Mouse (Mus musculus) right cerebral cortex, postnatal 4 days (tissue): ENCODE data around the gene Cap2.

Source experiments
- DNase-seq: peaks from one replicate; pipeline ENCODE4 v3.0.0-alpha.2; 2022

The Cap2 gene

DNA sequence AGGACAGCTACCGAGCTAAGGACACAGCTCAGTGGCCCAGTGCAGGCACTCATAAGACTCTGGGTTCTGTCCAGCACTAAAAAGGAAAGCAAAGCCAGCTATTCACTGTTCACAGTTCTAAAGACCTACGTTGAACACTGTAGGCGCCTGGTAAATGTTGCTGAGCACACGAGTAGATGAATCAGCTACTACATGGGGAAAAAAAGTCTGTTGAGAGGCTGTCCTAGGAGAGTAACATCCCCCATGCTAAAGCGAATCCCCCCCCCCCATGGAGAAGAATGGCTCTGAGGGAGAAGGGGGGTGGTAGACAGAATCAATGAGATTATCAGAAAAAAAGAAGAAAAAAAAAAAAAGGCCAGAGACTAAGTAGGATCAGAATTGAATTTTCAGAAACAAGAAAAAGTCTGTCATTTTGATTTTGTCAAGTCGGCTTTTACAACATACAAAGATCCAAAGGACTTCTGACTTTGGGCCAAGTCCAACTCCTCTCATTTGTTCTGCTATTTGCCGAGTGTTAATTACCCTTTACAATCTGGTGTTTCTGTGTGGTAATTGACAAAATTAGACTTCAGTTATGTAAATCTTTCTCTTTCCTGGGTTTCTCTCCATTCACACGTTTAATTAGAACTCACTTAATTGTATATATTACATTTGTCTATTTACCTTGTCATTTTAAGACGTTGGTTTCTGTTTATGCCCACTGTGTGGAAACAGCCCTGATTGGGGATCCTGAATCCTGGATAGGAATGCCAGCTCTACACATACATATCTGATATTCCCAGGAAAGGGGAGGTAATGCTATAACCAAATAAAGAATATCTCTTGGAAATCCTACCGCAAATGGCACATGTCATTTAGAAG is 139.2 kb downstream of the Cap2 start:
- DNase-seq = no peak

DNA sequence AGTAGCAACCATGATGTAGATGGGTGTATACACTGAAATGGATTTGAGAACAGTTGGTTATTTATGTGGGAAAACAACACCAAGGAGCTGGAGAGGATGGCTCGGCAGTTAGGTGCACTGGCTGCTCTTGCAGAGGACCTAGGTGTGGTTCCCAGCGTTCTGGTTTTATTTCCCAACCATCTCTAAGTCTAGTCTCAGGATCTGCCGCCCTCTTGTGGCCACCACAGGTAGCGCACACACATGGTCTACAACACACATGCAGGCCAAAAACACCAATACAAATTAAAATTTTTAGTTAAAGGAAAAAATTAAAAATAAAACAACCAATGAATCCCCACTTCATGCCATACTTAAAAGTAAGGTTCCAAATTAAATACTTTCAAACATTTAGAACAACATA is 140.7 kb downstream of the Cap2 start:
- no peak for DNase-seq

DNA sequence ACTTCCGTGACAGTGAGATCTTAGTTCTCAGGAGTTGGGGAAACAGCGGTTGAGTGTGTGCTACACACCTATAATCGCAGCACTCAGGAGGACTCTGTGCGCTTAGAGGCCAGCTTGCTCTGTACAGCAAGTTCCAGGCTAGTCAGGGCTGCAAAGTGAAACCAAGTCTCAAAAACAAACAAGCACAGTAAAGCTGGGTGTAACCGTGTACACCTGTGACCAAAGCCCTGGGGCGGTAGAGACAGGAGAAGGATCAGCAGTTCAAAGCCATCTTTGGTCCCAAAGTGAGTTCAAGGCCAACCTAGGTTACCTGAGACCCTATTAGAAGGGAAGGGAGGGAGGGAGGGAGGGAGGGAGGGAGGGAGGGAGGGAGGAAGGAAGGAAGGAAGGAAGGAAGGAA is 142.5 kb downstream of the Cap2 start:
- no peak for DNase-seq

DNA sequence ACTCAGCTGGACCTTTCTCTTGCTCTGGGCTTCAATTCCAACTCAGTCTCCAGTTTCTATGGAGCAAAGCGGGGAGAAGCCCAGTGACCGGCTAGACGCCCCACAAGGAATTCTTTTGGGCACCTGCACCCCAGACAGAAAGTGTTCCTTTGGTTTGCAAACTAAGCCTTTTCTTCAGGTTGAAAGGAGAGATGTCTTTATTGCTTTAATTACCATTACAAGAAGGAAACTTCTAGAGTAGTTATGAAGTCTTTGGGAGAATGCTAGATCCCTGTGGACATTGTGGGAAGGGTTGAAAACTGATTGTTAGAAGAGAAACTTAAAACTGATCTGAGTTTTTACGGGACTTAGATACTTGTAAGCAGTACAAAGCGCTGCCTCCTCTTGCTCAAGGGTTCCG is 143.8 kb downstream of the Cap2 start:
- DNase-seq = no peak

DNA sequence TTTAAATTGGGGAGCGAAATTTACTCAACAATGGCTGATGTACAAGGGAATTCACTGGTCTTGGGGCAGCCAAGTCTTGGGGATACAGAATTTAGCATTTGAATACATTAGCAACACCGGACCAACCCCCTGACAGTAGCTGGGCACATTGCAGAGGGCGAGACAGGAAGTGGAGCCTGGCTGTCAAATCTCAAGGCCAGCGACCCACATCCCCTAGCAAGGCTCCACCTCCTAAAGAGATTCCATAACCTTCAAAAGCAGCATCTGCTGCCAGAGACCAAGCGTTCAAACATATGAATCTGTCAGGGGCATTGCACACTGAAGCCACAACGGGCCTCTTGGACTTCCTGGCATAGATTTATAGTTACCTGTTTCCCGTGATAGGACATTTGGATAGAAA is 150.2 kb downstream of the Cap2 start:
- DNase-seq = no peak

DNA sequence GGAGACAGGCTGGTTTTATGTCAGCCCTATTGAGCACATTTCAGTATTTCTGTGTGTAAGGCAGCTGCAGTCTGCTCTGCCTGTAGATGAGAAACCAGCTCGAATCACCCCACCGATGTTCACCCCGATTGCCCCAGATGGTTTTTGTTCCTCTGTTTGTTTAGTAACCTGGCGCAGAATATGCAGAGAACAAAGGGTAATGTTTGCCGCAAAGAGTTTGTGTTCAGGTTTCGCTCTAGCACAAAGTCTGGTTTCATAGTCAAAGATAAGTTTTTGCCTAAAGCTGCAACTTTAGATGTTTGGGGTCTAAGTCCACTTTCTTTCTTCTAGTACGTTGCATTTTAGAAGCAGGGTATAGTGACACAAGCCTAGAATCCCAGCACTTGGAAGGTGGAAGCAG is 151.0 kb downstream of the Cap2 start:
- DNase-seq = no peak

DNA sequence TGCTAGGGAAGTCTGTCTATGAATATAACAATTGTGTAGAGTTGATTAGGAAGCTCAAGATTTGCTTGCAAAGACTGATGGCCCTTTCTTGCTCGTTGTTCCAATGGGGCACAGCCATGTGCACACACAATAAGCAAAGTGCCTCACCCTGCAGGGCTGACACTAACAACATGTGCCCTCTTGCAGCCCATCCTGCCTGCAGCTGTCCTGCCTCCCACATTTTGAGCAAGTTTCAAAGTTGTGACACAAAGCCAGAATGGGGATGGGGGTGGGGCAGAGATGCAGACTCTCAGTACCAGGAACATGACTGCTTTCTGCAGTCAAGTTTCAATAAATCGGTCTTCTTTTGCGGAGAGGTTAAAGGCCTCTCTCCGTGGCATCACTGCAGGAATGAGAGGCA is 152.0 kb downstream of the Cap2 start:
- no peak for DNase-seq

DNA sequence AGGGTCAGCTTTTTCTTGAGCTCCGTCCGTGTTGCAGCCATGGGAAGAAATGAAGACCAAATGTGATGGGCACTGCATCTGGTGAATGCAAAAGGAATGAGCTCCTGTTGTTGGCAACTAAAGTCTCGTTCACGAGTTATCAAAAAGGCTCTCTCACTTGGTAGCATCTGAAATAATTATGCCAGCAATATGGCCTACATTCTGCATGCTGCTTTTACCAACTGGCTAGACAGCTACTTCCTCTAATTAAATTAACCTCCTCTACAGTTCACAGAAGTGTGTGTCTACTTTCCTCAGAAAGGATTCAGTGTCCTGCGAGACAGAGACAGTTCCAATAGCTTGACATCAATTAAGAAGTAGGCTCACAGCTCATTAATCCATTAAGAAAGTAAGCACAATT is 152.9 kb downstream of the Cap2 start:
- DNase-seq = no peak

DNA sequence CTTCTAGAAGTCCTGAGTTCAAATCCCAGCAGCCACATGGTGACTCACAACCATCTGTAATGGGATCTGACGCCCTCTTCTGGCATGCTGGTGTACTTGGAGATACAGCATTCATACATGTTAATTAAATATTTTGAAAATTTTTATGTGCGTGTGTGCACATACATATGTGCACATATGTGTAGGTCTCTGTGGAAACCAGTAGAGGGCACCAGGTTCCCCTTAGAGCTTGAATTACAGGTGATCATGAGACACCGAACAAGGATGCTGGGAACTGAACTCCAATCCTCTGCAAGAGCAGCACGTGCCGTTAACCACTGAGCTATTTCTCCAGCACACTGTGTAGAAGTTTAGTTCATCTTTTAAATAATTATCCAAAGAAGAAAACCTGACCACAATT is 157.6 kb downstream of the Cap2 start:
- no peak for DNase-seq

DNA sequence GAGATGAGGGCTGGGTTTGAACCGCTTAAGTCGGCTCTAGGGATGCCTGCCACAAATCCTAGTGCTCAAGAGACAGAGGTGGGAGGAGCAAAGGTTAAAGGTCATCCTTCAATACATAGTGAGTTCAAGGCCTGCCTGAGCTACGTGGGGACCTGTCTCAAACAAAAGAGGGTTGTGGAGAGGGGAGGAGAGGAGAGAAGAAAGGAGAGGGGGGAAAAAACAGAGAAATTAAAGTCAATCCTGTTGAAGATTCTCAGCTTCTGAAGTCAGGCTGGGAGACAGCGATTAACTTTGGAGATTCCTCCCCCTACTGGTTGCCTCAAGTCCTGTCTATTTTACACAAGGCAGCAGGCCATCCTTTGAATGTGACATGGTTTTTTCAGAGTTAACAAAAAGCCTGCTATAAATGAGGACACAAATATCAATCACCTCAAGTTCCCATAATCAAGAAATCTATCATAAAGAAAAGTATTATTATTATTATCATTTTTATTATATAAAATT is 161.9 kb downstream of the Cap2 start:
- no peak for DNase-seq

DNA sequence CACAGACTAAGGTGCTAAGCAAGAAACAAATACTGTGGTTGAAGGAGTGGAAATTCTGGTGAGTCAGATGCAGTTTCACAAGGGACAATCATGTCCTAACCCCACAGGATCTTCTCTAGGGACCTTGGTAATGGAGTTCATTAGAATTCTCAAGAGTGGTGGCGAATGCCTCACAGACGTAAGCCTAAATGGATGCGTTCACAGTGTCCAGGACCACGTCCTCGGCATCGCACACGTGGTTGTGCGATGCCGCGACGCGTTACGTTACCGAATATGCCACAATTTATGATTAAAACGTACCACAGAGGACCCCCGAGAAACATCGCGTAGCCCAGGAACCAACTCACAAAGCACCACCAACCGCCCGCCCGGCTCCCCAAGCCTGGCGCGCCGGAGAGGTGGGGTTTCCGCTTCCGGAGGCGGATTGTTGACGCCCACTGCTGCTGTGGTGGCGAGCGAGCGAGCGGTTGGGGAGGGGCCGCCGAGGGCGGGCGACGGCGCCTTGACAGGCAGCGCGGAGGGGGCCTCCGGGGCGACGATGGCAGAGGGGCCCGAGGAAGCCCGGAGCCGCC is 167.5 kb downstream of the Cap2 start, which contains the start of gene Fam8a1:
Gene Fam8a1, plus strand, starts transcription at position 475 of the 572 bp plus-strand sequence.
- peak; percentile 93 for DNase-seq

DNA sequence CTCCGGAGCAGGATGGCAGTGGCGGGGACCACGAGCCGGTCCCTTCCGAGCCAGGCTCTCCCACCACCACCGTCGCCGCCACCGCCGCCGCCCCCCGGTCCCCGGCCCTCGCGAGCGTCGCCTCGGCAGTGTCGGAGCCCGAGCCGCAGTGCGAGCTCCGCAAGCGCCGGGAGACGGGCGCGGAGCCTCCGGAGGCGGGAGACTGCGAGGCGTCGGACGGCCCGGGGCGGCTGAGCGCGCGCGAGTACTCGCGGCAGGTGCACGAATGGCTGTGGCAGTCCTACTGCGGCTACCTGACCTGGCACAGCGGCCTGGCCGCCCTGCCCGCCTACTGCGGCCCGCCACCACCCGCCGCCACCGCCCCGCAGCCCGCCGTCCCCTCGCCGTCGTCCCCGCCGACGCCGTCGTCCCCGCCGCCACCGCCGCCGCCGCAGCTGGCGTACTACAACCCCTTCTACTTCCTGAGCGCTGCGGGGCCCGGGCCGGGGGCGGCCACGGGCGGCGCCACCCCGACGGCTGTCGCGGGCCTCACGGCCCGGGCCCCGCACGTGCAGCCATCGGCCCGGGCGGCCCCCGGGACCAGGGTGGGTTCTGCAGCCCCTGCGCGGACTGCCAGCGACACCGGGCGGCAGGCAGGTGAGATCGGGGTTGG is 168.1 kb downstream of the Cap2 start:
- DNase-seq = peak; percentile 49

DNA sequence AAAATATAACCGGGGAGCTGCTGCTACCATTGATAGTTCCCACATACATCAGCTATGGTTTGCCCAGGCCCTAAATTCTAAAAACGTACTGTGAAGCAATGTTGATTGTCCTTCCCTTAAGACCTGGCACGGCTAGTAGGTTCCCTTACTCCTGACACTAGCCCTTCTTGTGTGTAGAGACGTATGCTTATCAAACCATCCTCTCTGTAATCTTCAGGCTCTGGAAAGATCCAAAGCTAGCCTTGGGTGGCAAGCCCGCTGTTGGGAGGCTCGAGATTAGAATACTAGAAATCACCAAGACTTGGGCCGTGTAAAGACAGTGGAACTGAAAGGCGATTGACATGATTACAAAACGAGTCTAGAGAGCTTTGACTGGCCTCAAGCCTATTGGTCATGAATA is 168.9 kb downstream of the Cap2 start:
- no peak for DNase-seq

DNA sequence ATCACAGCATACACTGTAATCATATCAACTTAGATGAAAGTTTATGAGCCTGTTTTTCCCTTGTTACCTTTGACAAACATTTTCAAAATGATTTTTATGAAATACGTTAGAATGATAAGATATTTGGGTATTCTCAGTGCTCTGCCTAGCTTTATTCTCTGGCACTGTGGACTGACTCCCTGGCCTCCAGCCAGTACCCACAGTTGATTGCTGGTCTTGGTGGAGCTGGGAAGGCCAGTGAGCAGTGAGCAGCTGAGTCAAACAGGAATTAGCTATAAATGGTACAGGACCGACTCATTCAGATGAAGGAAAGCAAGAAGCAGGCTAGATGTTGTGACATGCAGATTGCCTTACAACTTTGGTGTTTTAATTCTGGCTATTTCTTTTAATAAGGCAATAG is 173.0 kb downstream of the Cap2 start:
- no peak for DNase-seq

DNA sequence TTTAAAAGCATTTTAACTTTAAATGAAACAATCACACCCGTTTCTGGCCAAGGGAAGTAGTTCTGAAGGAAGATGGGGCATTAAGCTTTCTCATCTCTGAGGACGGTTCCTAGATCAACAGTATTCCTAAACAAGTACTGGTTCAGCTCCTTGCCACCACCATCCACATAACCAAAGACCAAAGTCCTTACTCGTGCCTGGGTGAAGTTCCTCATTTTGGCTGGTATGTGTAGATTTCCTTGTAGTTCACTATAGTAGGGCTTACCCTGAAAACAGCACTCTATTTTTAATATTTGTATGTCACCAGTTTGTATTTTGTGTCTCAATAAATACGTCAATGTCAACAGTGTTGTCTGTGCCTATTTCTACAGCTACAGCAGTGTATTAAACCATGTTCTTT is 176.1 kb downstream of the Cap2 start:
- DNase-seq = no peak

DNA sequence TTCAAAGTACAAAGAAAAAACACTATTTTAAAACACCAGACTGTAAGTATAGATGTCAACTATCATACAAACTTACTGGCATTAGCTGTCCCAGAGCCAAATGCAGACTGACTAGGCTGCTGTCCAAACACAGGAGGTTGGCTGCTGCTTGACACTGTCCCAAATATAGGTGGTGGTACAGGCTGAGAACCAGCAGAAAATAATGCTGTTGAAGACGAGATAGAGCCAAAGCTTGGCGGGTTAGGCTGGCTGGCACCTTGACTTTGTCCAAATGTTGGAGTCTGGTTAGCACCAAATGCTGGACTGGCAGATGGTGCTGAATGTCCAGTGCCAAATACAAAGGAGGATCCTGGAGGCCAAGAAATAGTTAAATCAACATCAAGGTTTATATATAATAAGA is 181.3 kb downstream of the Cap2 start:
- DNase-seq = no peak

DNA sequence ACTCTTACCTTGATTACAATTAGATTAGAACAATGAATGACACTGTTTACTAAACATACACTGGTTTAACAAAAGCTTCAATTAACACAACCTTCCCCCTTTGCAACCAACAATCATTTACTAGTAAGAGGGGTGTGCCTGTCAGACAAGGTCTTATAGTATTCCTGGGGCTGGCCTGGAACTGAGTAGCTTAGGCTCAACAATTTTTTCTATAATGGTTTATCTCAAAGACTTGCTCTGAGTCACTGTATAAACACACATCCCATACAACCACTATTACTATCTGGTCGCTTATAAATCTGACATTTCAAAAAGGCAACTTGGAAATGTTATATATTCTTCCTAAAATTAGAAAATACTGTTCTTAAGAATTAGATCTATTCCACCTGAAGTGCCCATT is 181.7 kb downstream of the Cap2 start:
- DNase-seq = no peak

DNA sequence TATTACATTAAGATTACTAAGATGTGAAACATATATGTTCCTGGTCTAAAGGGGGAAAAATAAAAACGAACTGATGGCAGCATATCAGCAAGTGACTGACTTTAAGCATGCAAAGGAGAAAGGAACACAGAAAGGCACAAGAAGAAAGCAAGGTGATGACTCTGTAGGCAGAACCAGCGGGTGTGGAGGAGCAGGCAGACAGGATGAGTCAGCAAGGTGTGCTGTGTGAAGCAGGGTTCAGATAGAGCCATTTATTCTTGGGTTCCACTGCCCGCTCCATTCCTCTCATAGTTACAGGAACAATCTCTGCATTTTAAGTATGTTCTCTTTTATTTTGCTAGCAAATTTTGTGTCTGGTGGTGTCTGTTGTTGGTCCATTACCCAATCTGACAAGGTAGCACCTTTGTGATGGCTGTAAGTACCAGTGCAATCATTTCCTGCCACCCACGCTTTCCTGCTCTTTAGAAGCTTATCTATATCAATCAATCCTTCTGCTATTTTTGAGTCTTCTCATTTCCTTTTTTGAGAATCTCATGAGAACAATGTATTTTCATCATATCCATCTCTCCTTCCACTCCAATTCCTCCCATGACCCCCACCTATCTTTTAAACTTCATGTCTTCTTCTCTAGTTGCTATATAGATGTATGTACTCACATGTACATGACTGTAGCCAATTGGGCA is 189.1 kb downstream of the Cap2 start:
- DNase-seq = no peak

DNA sequence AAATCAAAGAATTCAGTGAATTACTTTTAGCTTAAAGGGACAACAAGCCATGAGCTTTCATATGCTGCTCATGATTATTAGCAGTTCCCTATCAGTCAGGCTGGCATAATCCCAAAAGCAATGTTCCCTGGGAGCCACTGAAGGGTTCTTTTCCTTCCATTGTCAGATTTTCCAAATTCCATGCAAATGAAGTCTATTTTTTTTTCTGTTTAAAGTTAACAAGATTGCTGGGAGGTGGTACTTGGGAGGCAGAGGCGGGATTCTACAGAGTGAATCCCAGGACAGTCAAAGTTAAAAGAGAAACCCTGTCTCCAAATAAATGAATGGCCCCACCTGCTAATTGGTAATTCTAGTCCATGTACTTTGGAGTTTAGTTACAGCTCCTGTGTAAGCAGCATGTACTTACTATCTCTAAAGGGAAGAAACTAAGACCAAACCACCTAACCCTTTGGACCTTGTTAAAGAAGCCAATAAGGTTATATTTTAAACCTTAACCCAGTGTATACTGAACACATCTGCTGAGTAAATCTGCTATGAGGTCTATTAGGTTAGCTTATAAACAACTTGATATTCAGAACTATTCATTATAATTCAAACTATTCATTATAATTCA is 193.8 kb downstream of the Cap2 start:
- no peak for DNase-seq

DNA sequence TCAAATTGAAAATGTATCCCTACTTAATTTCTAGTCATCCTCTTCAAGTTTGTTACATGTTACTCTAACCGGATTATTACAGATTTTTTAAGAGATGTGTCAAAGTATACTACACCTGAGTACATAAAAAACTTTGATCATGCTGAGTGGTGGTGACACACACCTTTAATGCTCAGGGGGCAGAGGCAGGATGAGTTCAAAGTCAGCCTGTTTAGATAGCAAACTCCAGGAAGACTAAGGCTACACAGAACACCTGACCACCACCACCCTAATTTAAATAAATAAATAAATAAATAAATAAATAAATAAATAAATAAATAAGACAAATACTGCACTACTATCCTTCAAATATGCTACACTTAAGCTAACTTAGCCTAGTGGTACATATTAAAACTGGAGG is 194.3 kb downstream of the Cap2 start:
- no peak for DNase-seq

DNA sequence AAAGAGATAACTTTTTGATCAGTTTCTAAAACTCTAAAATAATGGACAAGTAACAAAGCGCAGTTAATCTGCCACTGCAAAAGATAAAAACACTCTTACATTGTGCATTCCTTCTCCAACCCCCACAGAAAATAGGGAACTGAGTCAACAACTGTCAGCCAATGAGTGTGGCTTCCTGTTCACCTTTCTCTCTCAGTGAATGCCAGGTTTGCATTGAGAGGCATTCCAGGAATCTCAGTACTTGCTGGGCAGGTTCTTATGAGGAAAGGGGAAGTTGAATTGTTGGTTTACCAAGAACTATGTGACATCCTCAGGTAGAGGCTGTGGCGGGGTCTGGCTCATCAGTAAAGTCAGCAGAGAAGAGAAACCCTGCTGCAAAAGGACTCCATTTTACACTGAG is 195.1 kb downstream of the Cap2 start:
- no peak for DNase-seq

DNA sequence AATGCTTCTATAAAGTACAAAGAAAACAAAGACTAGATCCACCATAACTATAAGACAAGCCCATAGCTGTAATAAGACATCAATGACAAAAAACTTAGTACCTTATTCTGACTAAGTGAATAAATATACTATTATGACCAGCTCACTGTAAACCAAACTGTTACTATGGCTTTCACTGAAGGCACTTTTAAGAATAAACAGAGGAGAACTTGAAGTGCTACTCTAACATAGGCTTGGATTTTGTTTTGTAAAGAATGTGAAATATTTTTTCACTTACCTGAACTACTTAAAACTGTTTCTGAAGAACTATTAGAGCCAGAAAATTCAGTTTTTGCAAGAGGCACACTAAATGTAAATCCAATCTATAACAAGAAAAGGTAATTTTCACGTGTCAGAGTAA is 197.7 kb downstream of the Cap2 start:
- DNase-seq = no peak
